Mouse (Mus musculus) megakaryocyte, embryonic 14.5 days (primary cell): ENCODE measurements around the gene Olfr1009.

Experiments
- FLI1 ChIP-seq: IDR thresholded peaks from 2 replicates; pipeline ENCODE4 v1.6.1; 2012; ENCODE audit warnings: low read length, inconsistent platforms, mixed read lengths
- GATA1 ChIP-seq: IDR thresholded peaks from 3 replicates; pipeline ENCODE4 v1.6.1; 2012; ENCODE audit warnings: mixed read lengths, low read length, inconsistent platforms, borderline replicate concordance

GRCm38 (mm10) chr2:85766798-85767197 is 51.6 kb downstream of the Olfr1009 start, which contains the start of gene Olfr1013:
- no peak for TF ChIP-seq FLI1
- no peak for TF ChIP-seq GATA1
